Mouse (Mus musculus) stomach, postnatal 0 days (tissue): ENCODE measurements around the gene Csk.

Experiments used
- CTCF ChIP-seq: IDR thresholded peaks from 2 replicates; pipeline ENCODE4 v1.5.1; 2016; ENCODE audit warnings: antibody characterized with exemption, low read depth, mild to moderate bottlenecking, moderate library complexity
- EP300 ChIP-seq: optimal IDR thresholded peaks from 2 replicates; pipeline ENCODE3; 2016; ENCODE audit warnings: antibody characterized with exemption

- peak; percentile 33; the same call in 1 of the 2 replicates for TF ChIP-seq CTCF
- no peak for TF ChIP-seq EP300
Observed at GRCm38 (mm10) chr9:57658970-57659369, 5.5 kb upstream of the Csk start.
